Mouse (Mus musculus) lung, embryonic 16.5 days (tissue): ENCODE results near the gene Lima1. TPM values are rescaled to one million over a fixed set of nuclear protein-coding genes. Genes with fewer than 3 reads are reported as not detected.
A peak's percentile ranks its signal among the peaks of the same experiment; 100 is the strongest.

ENCODE experiments used
- ATAC-seq: fragments of 200-750 bp; cut with Nextera tagmentation; 2 replicates; pipeline ENCODE4 v1.8.0; 2017; ENCODE audit warnings: low read depth, mild to moderate bottlenecking, moderate library complexity
- H3K27ac ChIP-seq: fragments of 300-500 bp; sonication (generic); 2 replicates; pipeline ENCODE4 v1.5.1; 2014; ENCODE audit warnings: mild to moderate bottlenecking, control low read depth, low read length
- H3K27me3 ChIP-seq: fragments of 300-500 bp; sonication (generic); 2 replicates; pipeline ENCODE4 v1.6.1; 2014; ENCODE audit warnings: low read depth, low read length, mixed read lengths; ENCODE audit not compliant: control insufficient read depth, insufficient read depth
- H3K36me3 ChIP-seq: fragments of 300-500 bp; sonication (generic); 2 replicates; pipeline ENCODE4 v1.6.1; 2014; ENCODE audit warnings: low read length; ENCODE audit not compliant: control insufficient read depth, insufficient read depth
- H3K4me1 ChIP-seq: fragments of 300-500 bp; sonication (generic); replicated peaks from 2 replicates; pipeline ENCODE4 v1.6.1; 2014; ENCODE audit warnings: low read length, mixed read lengths; ENCODE audit not compliant: control insufficient read depth, insufficient read depth
- H3K4me2 ChIP-seq: fragments of 300-500 bp; sonication (generic); 2 replicates; pipeline ENCODE4 v1.6.1; 2014; ENCODE audit warnings: low read depth, low read length, control low read depth
- H3K4me3 ChIP-seq: fragments of 300-500 bp; sonication (generic); 2 replicates; pipeline ENCODE4 v1.5.1; 2014; ENCODE audit warnings: mild to moderate bottlenecking, low read length, control low read depth
- H3K9ac ChIP-seq: fragments of 300-500 bp; sonication (generic); 2 replicates; pipeline ENCODE4 v1.6.1; 2014; ENCODE audit warnings: low read length, control low read depth
- H3K9me3 ChIP-seq: fragments of 300-500 bp; sonication (generic); 2 replicates; pipeline ENCODE4 v1.6.1; 2016; ENCODE audit warnings: low read length; ENCODE audit not compliant: control insufficient read depth
- WGBS: fragments of 180-500 bp; shearing (Covaris S2); extraction: QIAGEN DNeasy Blood & Tissue Kit; methylation state at CpG from one replicate; pipeline ENCODE4 v1.1.7; 2014; 5-methylcytosine and 5-hydroxymethylcytosine counted together
- polyA plus RNA-seq: library from polyadenylated mRNA; unstranded; fragments of >200 nt; fragmentation: Nextera tagmentation; extraction: Ambion mirVana; gene quantifications from 2 replicates; pipeline ENCODE4 v1.2.1, GENCODE M21; 2015

Lima1 gene
- polyA plus RNA-seq, 1 experiment from 2014 or later = 47.0 TPM

DNA sequence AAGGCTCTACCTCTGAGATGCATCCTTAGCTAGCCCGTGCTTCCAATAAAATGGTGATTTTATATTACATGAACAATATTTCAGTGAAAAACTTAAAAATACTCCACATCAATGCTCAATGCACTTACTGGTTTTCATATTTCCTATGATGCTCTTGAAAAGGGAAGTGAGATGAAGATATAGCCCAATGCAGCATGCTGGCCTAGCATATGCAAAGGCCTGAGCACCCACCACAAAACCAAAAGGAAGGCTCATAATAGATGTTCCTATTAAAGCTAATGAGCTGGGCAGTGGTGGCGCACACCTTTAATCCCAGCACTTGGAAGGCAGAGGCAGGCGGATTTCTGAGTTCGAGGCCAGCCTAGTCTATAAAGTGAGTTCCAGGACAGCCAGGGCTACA is 69.6 kb downstream of the Lima1 start:
- Histone ChIP-seq H3K4me3 (no peak overlapping the region), H3K9me3 (no peaks in the 10 kb centered on the region), H3K27ac (no peak overlapping the region), H3K36me3 (peaks cover 13% of the 10 kb centered on the region), H3K4me1 (peaks cover 12% of the 10 kb centered on the region), H3K27me3 (no peaks in the 10 kb centered on the region), H3K4me2 (no peak overlapping the region), H3K9ac (no peak overlapping the region)
- no peak for ATAC-seq
- 90% methylated on average over 4 of the region's 4 CpGs for WGBS

DNA sequence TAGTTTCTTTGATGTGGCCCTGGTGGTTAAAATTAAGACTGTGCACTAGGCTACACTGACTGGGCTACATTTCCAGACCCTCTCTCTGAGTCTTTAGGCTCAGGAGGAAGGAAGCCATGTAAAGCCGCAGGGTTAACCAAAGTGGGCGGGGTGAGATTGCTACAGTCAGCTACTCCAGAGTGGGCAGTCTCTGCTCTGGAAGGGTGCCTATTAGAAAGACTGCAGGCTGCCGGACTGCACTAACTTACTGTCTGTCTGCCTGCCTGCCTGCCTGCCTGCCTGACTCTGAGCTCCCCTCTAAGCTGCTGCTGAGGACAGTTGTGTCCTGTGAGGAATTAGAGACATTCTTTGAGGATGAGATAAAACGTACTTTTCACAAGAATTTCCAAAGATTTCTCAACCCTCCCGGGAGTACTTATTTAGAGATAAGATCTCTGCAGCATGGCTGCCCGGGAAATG is 72.0 kb downstream of the Lima1 start:
- H3K27ac ChIP-seq = peak overlapping the region; percentile 49
- H3K27me3 ChIP-seq = no peaks in the 10 kb centered on the region
- H3K9ac ChIP-seq = no peak overlapping the region
- WGBS = 10% methylated on average over 6 of the region's 6 CpGs
- no peak overlapping the region for H3K4me2 ChIP-seq
- H3K4me3 ChIP-seq = no peak overlapping the region
- peaks cover 15% of the 10 kb centered on the region for H3K36me3 ChIP-seq
- H3K4me1 ChIP-seq = peaks cover 12% of the 10 kb centered on the region
- no peaks in the 10 kb centered on the region for H3K9me3 ChIP-seq
- ATAC-seq = peak; percentile 92

DNA sequence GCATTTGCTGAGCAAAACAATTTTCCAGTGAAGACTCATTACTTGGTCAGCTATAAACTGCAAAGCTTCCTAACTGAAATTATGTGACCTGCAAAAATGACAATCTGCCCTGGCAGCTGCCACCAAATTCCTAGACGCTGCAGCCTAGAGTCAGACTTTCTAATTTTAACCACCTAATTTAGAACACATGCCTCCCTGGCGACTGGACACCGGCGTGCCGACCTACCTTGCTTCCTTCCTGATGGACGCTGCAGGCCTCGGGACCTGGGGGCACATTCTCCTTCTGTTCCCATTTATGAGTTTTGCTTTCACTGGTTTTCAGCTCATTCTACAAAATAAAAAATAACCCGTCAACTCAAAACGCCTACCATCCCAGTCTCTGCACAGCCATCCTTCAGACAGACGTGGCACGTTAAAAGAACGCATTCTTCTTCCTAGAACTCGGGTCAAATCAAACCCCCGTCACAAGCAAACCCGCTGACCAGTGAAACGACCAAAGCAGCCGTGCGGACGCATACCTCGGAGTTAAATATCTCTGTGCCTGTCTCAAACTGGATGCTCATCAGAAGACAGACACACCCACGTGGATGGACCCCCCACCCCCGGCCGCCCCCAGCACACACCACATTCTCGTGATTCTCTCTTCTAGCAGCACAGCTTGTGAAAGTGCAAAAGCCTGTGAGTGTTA is 73.2 kb downstream of the Lima1 start:
- H3K36me3 ChIP-seq = peaks cover 16% of the 10 kb centered on the region
- H3K27me3 ChIP-seq = no peaks in the 10 kb centered on the region
- WGBS = 65% methylated on average over 24 of the region's 24 CpGs
- H3K9me3 ChIP-seq = no peaks in the 10 kb centered on the region
- no peak overlapping the region for H3K4me2 ChIP-seq
- H3K4me3 ChIP-seq = no peak overlapping the region
- peaks cover 12% of the 10 kb centered on the region for H3K4me1 ChIP-seq
- ATAC-seq = no peak
- no peak overlapping the region for H3K9ac ChIP-seq
- H3K27ac ChIP-seq = no peak overlapping the region

DNA sequence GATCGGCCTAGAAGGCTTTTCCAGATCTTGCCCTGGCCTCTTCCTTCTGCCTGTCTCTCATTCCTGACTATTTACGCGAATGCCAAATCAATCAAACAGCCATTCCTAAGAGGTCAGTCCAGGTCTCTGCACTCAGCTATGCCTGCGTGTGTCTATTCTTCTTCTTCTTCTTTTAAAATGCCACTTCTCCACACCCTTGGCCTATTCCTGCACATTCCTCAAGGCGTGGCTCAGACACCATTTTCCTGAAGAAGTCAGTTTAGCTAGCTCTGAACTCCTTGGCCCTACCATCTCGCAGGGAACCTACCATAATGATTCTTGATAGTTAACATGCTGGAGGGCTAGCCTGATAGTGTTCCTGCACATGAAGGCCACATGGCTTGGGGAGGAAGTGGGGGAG is 75.5 kb downstream of the Lima1 start:
- peaks cover 12% of the 10 kb centered on the region for H3K4me1 ChIP-seq
- no peak for ATAC-seq

DNA sequence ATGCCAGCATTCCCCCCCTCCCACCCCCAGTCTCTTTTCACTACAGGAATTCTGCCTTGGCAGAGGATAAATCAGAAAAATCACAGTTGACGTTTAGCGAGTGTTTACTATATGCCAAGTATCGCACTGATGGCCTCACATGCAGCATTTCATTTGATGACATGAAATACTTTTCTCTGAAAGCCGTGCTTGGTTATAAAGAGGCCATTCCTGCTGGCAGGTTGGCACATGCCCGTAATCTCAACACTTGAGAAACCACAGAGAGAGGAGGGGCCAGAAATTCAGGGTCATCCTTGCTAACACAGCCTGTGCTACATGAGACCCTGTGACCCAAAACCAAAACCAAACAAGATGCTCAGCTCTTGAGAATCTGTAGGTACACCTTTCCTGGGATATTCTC is 77.4 kb downstream of the Lima1 start:
- no peak overlapping the region for H3K9ac ChIP-seq
- no peak overlapping the region for H3K4me3 ChIP-seq
- no peak overlapping the region for H3K4me2 ChIP-seq
- H3K9me3 ChIP-seq = no peaks in the 10 kb centered on the region; the same call in 1 of the 2 replicates
- peaks cover 3% of the 10 kb centered on the region for H3K4me1 ChIP-seq
- peaks cover 14% of the 10 kb centered on the region for H3K36me3 ChIP-seq
- no peak overlapping the region for H3K27ac ChIP-seq
- no peaks in the 10 kb centered on the region for H3K27me3 ChIP-seq
- 53% methylated on average over 5 of the region's 5 CpGs for WGBS
- peak; percentile 41; the same call in 1 of the 2 replicates for ATAC-seq

More for the DNA sequence above, 75.5 kb downstream of the Lima1 start:
- no peak overlapping the region for H3K4me2 ChIP-seq
- H3K27me3 ChIP-seq = no peaks in the 10 kb centered on the region
- H3K4me3 ChIP-seq = no peak overlapping the region
- peaks cover 4% of the 10 kb centered on the region for H3K36me3 ChIP-seq
- 53% methylated on average over 6 of the region's 6 CpGs for WGBS
- H3K9me3 ChIP-seq = no peaks in the 10 kb centered on the region; the same call in 1 of the 2 replicates
- H3K9ac ChIP-seq = no peak overlapping the region
- H3K27ac ChIP-seq = no peak overlapping the region

DNA sequence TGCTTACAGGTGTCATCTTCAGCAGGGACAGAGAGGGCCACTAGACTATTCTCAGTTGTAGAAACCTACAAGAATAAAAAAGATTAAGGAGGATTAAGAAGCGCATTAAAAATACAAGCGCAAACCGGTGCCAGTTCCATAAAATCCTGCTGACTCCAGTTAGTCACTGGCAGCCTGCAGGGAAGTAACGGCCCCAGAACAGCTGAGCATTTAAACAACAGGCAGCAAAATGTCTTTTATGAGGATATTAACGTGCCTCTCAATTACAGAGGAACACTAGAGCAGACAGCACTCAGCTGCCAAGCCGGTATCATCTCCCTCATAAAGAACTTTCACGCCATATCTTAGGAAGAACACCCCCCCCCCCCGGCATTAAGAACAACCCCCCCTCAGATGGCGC is 78.5 kb downstream of the Lima1 start:
- Histone ChIP-seq H3K9me3 (no peaks in the 10 kb centered on the region; the same call in 1 of the 2 replicates), H3K9ac (no peak overlapping the region), H3K4me2 (no peak overlapping the region), H3K4me1 (no peaks in the 10 kb centered on the region), H3K27ac (no peak overlapping the region), H3K36me3 (peaks cover 21% of the 10 kb centered on the region), H3K27me3 (no peaks in the 10 kb centered on the region), H3K4me3 (no peak overlapping the region)
- WGBS = 79% methylated on average over 9 of the region's 9 CpGs
- no peak for ATAC-seq

DNA sequence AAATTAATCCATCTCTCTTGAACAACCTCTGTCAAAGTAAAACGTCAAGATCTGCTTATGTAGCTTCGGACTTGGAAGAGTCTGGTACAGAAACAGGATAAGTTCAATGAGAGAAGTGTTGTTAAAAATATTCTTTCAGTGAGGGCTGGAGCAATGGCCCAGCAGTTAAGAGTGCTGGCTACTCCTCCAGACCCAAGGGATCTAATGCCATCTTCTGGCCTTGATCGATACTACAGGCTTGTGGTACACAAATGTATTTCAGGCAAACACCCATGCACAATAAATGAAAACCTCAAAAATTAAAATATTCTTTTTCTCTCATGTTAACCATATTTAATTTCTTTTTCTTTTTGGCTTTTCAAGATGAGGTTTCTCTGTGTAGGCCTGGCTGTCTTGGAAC is 79.2 kb downstream of the Lima1 start:
- peaks cover 23% of the 10 kb centered on the region for H3K36me3 ChIP-seq
- no peak overlapping the region for H3K27ac ChIP-seq
- H3K27me3 ChIP-seq = no peaks in the 10 kb centered on the region
- H3K4me1 ChIP-seq = no peaks in the 10 kb centered on the region
- no peak overlapping the region for H3K4me3 ChIP-seq
- ATAC-seq = no peak
- no peak overlapping the region for H3K9ac ChIP-seq
- WGBS = 73% methylated on average over 3 of the region's 3 CpGs
- no peaks in the 10 kb centered on the region; the same call in 1 of the 2 replicates for H3K9me3 ChIP-seq
- no peak overlapping the region for H3K4me2 ChIP-seq

DNA sequence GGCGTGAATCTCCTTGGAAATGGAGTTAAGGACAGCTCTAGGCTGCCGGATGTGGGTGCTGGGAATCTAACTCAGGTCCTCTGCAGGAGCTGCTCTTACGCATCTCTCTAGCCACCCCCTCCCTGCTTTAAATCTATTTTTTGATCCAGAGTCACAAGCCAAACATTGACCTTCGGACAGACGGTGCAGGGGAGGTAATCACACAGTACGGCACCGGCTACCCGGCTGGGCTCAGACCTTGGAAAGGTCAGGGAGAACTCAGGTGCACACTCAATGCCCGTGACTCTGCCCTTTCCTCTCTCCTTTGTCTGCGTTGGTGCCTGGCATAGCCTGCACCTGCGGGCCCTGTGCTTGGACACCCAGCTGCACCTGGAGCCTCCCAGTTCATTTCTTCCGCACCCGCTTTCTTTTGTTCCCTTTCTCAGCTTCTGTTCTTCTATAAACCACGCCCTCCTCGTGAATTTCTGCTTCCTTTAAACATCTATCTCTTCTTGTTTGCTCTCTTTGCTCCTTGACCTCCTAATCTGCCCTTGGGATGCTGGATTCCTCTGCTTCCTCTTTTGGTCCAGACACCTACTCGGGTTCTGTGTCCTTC is 82.9 kb downstream of the Lima1 start:
- H3K4me3 ChIP-seq = no peak overlapping the region
- H3K9ac ChIP-seq = no peak overlapping the region
- 89% methylated on average over 16 of the region's 16 CpGs for WGBS
- H3K27ac ChIP-seq = no peak overlapping the region
- no peaks in the 10 kb centered on the region for H3K27me3 ChIP-seq
- no peaks in the 10 kb centered on the region; the same call in 1 of the 2 replicates for H3K9me3 ChIP-seq
- H3K36me3 ChIP-seq = peaks cover 22% of the 10 kb centered on the region
- H3K4me2 ChIP-seq = no peak overlapping the region
- no peak for ATAC-seq
- no peaks in the 10 kb centered on the region for H3K4me1 ChIP-seq

DNA sequence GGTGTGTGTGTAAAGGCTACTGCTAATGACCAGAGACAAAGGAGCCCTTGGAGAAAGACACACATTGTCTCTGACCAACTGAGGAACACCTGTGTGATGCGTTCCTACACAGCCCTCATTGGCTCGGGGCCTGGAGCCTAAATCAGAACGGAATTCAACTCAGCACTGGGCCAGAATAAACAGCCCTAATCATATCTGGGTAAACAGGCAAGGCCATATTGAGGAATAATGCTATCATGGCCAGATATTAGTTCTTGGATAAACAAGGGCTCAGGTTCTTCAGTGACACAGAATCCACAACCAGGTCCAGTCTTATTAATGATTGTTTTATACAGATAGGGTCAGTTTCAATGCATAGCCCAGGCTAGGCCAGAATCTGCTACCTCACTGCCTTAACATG is 84.3 kb downstream of the Lima1 start:
- H3K27ac ChIP-seq = no peak overlapping the region
- H3K9me3 ChIP-seq = no peaks in the 10 kb centered on the region; the same call in 1 of the 2 replicates
- no peak overlapping the region for H3K4me3 ChIP-seq
- no peaks in the 10 kb centered on the region for H3K4me1 ChIP-seq
- no peaks in the 10 kb centered on the region for H3K27me3 ChIP-seq
- H3K4me2 ChIP-seq = no peak overlapping the region
- H3K9ac ChIP-seq = no peak overlapping the region
- WGBS = 77% methylated on average over 3 of the region's 3 CpGs
- H3K36me3 ChIP-seq = peaks cover 21% of the 10 kb centered on the region
- ATAC-seq = no peak
